Mouse (Mus musculus) myocyte (in vitro differentiated cells): Measurements from ENCODE around the gene Tspan5.

ENCODE experiments used
- E2F4 ChIP-seq: IDR thresholded peaks from one replicate; pipeline ENCODE4 v1.6.1; 2011; ENCODE audit warnings: mild to moderate bottlenecking, control low read depth, moderate library complexity; ENCODE audit not compliant: insufficient read depth
- MAX ChIP-seq: IDR thresholded peaks from one replicate; pipeline ENCODE4 v1.6.1; 2011; ENCODE audit warnings: low read depth, mild to moderate bottlenecking, control low read depth
- POLR2A ChIP-seq: IDR thresholded peaks from one replicate; pipeline ENCODE4 v1.6.1; 2011; ENCODE audit warnings: low read depth, mild to moderate bottlenecking, control low read depth, moderate library complexity; ENCODE audit not compliant: insufficient read length

GRCm38 (mm10) chr3:138906112-138906880 lies 164.3 kb downstream of the Tspan5 start:
- no peak for TF ChIP-seq POLR2A
- no peak for TF ChIP-seq E2F4
- TF ChIP-seq MAX = no peak
